Mouse (Mus musculus): ENCODE measurements around the gene Zfp260.
"Not testable (repeated sequence)": the region's sequence is repeated elsewhere in the genome, so short reads cannot be mapped to it uniquely, and the experiment has no call there.

Zfp260 gene

DNA sequence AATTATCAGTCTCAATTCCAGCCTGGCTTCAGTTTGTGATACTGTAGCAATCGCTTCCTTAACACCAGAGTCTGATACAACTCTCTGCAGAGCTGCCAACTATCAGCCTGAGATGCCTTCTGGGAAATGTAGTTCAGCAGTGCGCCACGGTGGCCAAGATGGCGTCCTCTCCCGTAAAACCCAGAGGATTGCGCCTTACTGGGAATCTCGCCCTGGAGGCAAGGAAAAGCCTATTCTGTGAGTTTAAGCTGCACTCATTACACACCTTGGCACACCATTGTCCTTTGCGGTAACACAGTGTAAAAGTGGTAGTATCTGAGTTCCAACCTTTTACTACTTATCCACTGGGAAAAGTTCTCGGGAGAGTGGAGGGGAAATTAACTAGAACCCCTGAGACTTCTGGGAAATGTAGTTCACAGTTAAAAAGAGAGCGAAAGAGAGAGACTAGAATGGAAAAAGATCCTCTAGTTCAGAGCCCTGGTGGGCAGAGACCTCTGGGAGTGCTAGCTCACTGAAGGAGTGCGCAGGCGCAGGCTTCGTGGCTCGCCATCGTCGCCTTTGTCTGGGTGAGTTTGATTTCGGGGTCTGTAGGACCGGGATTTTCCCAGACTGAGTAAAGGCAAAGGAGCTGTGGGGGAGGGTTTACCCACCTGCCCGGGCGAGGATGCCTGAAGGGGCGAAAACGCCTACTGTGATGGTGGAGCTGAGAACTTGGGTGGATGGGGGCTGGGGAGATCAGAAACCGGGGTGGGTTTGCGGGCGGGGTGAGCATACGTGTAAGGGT is at the start of gene Zfp260:
TSS of gene Zfp260 (plus strand) at position 132 of the 784 bp plus-strand sequence.
- DNase-seq: peak; percentile 99

DNA sequence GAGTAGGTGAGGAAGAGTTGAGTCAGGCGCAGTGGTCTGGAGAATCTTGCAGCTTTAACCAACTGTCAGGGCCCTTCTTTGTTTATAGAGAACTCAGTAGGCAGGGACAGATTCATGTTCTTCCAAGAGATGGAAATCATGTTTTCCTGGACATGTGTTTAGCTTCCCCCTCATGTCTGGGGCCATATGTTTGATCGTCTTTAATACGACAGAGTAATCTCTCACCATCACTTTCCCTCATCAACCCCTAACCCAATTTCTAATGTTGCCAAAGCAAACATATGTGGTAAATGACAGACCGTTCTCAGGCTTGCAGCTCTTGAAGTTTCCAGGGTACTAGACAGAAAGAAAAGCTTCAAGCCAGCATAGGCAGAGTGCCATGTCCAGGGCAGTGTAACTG is 46.5 kb upstream of the Zfp260 start:
- no peak for DNase-seq

DNA sequence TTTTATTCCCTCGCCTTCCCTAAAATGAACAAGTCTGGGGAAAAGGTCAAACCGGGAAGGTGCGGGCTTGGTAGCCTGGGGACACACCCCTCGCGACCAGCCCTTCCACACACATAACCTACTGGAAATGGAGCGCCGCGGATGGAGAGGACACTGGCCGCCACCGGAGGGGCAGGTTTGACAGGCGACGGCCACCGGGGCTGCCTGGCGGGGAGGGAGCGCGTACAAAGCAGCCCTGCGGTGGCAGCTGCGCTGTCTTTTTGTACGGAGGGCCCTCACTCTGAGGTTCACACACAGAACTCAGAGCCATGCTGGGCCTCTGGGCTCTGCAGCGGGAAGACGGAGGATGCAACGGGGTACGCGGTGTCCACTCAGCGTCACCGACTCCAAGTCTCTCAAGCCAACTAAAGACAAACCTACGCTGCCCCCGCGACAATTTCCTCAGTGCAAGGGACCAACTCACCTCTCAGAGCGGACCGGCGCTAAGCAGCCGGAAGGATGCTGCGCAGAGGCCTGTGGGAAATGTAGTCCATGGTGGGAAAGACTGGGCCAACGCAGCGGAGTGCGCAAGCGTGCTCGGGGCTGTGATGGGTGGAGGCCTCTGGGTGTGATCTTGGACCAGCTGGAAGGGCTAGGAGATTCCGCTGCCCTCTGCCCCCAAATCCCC is 43.6 kb upstream of the Zfp260 start, which contains the start of gene Zfp14:
TSS of gene Zfp14 (minus strand) at position 499 of the 667 bp plus-strand sequence.
- DNase-seq: peak; percentile 99

DNA sequence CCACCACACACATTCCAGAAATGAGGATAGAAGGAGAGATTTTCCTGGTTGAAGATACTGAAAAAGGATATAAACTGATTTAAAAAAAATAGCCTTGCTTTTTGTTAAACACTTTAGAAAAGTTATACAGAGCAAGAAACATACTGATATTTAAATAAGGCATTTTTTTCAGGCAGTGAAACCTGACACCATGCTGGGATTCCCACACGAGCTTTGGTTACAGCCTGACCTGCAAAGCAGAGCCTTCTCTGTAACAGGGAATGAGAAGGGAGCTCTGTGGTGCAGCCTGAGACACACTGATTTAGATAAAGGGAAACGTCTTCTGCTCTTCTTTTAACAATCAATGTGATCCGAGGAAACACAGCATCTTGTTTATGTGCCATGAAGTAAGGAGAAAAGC is 41.0 kb upstream of the Zfp260 start:
- no peak for DNase-seq

DNA sequence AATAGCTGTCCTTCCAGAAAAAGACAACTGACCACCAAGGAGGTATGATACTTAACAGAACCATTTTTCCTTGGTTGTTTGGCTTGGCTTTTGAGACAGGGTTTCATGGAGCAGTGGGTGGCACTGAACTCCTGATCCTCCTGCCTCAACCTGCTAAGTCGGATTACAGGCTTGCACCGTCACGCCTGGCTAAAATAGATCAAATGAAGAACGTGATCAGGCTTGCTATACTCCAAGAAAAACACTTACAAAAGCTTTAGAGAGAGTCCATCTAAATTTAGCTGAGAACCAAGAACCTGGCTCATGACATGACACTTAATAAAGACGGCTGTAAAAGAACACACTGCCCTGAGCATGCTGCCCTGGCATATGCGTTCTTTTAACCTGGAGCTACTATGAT is 34.2 kb upstream of the Zfp260 start:
- DNase-seq: no peak

DNA sequence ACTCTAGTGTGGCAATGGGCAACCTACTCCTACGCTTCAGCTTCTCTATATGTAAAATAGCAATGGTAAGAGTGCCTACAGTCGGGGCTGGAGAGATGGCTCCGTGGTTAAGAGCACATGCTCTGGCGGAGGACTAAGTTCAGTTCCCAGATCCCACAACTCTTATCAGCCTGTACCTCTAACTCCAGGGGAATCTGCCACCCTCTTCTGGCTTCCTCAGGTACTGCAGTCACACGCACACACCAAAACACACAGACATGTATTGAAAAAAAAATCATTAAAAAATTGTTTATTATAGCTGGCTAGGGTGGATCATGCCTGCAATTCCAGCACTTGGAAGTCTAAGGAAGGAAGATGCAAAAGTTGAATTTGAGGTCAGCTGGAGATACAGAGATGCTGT is 32.1 kb upstream of the Zfp260 start:
- DNase-seq: no peak

DNA sequence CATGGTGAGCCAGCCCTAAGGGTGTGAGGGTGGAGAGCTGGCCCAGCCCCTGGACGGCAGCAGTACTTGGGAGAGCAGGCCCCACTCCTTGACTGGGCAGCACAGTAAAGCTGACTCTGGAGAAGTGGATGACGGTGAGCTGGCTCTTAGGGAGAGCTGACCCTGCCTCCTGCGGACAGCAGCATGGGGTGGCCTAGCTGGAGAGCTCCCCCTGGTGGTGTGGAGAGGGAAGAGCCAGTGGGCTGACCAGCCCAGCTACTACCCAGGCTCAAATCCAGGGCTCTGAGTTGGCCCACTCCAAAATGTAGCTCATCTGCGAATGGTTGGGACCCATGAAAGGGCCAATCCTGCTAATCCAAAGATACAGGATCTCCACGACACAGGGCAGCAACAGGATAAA is 30.0 kb upstream of the Zfp260 start:
- DNase-seq: no peak

DNA sequence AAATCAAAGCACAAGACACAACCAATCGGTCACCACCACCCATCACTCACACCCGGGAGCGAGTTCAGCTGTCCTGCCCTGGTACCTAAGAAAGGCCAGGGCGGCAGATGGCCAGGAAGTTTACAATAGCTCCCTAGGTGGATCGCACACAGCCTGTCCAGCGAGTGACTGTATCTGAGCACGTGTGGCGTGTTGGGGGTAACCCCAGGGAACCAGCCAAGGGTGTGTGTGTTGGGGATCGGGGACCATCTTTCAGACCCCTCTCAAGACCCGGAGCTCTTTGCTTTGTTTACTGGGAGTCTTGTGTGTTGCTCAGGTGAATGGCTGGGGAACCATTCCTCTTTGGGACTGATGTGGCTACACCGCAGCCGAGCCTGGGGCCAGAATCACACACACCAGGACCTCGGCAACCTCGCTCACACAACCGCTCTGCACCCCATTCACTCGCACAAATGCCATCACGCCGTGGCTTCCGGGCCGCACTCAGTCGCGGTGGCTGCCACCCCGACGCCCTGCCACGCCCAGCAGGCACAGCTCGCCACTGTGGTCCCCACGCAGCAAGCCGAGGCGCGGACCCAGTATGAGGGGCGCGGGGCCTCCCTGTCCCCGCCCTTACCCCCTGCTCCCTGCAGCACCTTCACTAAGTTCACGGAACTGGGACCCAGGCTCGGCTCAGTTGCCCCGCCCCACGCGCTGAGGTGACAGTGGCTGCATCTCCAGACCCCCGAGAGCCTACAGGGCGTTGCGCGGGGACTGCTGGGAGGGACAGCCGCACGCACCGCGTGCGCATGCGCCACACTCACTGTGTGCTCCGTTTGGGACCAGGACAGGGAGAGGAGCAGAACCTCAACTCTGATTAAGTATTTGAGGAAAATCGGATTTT is 22.2 kb upstream of the Zfp260 start, which contains the start of gene Zfp82:
TSS of gene Zfp82 (minus strand) at position 755 of the 883 bp plus-strand sequence.
- peak; percentile 98 for DNase-seq

DNA sequence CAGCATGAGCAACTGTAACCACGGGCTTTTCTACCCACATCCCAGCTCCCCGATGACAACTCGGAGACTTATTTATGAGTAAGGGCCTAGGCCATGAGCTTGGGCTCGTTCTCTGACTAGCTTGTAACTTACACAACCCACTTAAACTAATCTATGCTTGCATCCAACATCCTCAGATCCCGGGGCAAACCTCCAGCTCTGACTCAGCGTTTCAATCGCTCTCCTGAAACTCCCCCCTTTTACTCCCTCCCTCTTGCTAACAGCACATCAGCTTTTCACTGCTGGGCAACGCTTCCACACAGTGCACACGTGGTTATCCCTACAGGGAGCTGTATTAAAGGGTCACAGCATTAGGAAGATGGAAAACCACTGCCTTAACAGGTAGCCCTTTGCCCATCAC is 8.1 kb upstream of the Zfp260 start:
- DNase-seq: peak; percentile 87

DNA sequence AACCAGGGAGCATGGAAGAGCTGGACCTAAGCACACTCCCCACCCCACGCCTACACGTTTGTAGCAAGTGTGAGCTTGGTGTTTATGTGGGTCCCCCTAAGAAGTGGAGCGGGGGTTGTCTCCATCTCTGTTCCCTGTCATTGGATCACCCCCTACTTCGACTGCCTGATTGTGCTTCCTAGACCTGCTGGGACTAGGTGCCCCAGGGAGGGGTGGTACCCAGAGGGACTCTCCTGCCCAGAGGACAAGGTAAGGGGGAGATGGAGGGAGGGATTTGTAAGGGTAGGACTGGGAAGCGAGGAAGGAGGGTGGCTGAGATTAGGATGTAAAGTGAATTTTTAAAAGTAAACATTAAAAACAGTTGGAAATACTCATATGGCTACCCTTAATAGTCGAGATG is 5.2 kb upstream of the Zfp260 start:
- DNase-seq: peak; percentile 90

DNA sequence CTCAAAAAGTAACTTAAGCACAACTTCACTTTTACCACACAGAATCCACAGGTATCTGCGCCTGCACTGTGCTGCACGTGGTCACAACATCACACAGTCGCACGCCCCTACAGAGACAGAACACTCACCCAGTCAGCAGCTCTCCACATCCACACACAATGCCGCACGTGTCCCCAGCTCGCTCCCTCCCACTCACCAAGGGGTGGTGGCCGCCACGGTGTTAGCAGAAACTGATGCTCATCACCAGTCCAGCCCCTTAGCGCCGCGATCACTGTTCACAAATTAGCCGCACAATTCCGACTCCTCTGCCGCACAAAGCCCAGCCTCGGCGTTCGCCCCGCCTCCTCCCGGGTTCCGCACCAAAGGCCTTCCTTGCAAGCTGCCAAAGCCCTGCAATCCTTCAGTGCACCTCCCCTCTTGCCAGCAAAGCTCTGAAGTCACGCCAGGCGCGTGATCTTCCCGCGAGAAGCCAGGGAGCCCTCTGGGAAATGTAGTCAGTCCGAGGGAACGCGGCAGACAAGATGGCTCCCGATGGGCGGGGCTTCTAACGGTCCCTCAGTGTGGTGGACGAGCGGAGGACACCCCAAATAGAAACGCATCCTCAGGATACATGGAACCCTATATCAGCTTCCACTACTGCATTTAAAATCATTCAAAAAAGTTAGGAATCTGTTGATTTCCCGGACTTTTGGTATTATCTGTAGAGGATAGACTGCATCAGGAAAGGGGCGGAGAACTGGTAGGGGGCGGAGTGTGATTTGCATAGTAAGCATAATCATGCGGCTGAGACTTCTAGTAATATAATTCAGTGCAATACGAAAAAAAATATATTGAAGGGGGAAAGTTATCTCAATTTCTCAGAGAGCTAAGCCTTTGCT is 4.2 kb upstream of the Zfp260 start, which contains the start of the genes Gm26920 and Zfp566:
TSS of gene Gm26920 (minus strand) at position 319 of the 878 bp plus-strand sequence.
TSS of gene Zfp566 (minus strand) at position 436 of the 878 bp plus-strand sequence.
- peak; percentile 100 for DNase-seq

DNA sequence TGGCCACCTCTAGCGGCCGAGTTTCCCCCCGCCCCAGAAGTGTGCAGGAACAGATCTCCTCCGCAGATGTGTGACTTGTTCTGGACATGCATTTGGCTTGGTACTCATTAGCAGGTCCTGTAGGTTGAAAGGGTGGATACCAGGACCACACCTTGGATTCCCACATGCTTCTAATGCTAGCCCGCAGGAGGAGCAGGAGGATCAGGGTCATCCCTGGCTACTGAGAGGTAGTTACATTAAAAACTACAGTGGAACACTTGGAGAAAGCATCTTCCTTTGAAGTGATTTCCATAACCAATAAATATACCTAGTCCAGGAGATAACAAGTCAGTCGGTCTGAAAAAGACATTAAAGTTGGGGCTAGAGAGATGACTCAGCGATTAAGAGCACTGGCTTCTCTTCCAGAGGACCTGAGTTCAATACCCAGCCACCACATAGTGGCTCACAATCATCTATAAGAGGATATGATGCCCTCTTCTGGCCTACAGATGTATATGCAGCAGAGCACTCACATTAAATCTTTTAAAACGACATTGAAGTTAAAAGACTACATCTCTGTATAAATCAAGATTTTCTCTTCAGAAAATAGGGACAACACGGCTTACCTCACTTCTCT is 3.5 kb upstream of the Zfp260 start:
- no peak for DNase-seq

DNA sequence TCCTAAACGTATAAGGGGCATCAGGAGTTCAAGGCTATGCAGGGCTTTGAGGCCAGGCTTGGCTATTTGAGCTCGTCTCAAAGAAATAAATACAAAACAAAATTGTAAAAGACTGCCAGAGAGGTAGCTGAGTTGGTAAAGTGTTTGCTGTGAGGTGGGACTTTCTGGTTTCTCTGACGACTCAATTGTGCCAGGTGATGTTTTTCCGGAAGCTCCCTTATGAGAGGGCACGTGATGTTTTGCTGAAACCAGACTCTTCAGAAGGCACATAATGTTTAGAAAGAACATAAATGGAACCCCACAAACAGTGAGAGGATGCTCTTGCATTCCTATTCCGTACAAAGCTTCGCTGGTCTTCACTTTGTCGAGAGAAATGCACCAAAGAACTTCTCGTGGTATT is 1.9 kb upstream of the Zfp260 start:
- DNase-seq: no peak

DNA sequence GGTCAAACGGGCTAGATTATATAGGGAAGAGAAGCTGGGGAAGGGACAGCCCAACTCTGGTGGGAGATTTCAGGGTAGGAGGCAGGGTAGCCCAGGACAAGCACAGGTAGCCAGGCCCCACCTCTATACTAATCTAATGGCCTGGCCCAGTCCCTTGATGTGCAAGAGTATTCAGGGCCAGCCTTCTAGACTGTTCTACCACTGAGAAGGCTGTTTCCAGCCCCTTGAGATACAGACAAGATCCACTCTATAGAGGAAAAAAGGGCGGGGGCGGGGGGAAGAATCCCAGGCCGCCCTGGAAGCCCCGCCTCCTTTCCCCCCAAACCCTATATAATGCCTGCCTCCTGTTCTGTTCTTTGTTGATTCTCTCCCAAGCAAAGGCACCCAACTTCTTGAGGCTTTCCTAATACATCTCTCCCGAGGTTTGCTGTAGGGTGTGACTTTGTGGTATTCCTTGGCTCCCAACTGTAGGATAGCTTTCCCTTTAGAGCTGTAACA is 610 bp upstream of the Zfp260 start:
- DNase-seq: peak; percentile 90

DNA sequence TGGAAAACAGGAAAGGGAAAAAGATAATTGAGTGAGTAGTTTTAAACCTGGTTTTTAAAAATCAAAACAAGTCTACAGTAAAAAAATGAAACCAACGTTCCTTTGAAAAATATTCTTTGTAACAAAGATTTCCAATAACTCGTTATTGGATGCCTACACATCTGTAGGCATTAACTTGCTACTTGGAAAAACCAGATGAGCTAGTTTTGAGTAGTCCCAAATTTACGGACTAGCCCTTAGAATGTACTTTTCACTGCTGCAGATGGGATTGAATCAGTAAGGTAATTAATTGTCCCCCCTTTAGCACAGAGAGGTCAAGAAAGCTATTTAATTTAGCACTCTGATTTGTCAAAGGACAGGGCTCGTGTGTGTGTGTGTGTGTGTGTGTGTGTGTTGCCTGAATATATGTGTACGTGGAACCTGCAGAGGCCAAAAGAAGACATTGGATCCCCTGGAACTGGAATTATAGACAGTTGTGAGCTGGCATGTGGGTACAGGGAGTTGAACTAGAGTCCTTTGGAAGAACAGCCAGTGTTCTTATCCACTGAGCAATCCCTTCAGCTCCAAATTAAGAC is 1.1 kb downstream of the Zfp260 start:
- peak; percentile 80 for DNase-seq

DNA sequence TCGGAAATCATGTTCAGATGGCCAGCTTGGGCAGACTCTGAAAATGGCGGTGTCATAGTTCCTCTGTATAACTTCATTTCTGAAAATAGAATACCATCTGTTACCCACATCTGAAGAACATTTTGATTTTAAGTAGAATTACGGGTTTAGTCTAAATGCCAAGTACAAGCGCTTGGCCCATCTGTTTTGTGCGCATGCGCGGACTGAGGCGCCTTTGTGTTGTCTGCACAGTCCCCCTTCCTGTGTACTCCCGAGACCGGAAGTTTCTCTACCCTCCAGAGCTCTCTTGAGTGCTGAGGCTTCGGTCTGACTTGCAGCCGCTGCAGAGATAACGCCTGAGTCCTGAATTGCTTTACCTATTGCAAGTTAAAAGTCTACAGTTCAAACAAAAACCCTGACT is 4.7 kb downstream of the Zfp260 start:
- DNase-seq: peak; percentile 95

DNA sequence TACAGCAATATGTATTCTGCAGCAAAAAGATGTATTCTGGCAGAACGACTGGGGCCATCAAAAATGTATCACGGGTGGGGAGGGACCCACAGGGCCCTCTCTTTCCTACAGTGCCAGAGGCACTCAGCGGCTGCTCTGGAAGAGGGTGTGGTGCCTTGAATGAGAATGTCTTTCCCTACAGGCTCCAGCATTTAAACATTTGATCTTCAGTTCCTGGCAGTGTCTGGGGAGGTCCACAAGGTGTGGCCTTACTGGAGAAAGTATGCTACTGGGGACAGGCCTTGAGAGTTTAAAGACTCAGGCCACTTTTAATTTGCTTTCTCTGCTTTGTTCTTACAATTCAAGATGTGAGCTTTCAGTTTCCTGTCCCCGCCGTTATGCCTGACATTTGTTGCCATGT is 21.5 kb downstream of the Zfp260 start:
- no peak for DNase-seq

DNA sequence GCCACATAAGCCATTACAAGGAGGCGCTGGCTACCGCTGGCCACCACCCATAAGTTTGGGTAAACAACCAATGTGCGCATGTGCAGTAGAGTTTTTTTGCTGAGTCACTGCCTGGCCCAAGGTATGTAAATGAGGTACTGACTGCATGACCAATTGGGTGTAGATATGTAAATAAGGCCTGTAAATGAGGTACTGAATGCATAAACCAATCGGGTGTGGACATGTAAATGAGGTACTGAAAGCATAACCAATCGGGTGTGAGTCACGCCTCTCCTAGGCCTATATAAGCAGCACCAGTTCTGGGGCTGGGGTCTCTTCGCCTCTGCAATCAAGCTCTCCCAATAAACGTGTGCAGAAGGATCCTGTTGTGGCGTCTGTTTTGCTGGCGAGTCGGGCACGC is 23.4 kb downstream of the Zfp260 start:
- DNase-seq: not testable (repeated sequence)

DNA sequence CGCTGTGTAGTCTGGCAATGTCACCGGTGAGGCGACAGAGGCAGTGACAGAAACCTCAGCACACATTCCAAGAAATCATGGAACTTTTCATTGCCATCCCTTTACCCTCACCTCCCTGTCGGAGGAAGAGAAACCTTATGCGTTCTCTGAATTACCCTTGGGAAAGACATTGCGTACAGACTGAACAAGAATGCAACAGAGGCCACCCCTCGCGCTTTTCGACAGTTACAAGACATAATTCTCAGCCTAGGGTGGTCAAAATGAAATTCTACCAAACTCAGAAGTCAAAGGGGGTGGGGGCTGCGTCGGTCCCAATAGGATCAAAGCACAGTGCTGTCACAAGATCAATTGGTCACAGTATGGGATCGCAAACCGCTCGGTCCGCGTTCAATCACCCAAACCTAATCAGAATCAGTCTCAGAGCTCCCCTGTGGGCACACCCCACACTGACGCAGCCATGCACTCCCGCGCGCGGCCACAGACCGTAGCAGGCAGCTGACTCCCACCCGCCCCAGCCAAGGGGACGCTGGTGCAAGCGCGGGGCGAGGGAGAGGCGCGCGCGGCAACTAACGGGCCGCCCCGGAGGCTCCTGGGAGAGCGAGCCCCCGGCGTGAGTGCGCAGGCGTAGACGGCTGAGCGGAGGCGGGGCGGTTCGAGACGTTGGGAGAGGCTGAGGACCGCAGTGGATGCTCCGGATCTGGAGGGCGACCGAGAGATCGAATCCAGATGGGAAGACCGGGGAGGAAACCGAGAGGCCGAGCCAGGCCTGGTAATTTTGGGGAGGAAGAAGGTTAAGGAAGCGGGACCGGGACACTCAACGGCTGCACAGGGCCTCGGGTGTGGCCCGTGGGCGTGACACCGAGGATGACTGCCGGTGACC is 27.0 kb downstream of the Zfp260 start, which contains the start of gene Zfp382:
TSS of gene Zfp382 (plus strand) at position 635 of the 880 bp plus-strand sequence.
- DNase-seq: peak; percentile 99

DNA sequence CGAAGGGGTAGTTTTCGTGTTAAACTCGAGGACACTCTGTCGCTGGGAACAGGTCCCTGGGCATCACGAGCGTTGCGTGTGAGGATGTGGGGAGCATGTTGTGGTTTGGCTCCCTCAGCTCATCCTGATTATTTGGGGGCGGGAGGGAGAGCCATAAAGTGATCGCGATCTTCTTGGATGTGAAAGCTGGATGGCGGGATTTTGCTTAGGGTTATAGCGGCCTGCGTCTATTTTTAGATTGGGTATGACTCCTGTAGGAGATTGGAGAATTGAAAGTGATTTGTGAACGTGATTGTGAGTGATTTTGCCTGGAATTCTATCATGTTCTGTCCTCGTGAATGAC is 27.6 kb downstream of the Zfp260 start:
- DNase-seq: no peak
